Comparison of ENCODE assay signal across 8 mouse cellular contexts in genomic region chr5:34902811-34903385, GRCm38 (mm10). TPM values are rescaled to one million over a fixed set of nuclear protein-coding genes. Genes with fewer than 3 reads are reported as not detected.
DNase-seq lines count a peak whose midpoint lies in the region; ATAC-seq lines count a peak whose summit lies in the region.

No protein-coding gene starts in this region.

- peaks cover 84% of the 10 kb centered on the region for H3K36me3 ChIP-seq in hindbrain, embryonic 15.5 days
- H3K36me3 ChIP-seq in hindbrain, embryonic 11.5 days (ENCODE audit: control insufficient read depth, insufficient read depth, low read length): peaks cover 12% of the 10 kb centered on the region; the same call in 1 of the 2 replicates

- 67% methylated on average over 5 of the region's 5 CpGs for WGBS in hindbrain, embryonic 15.5 days
- 96% methylated on average over 5 of the region's 5 CpGs for WGBS in hindbrain, embryonic 11.5 days

- ATAC-seq in hindbrain, embryonic 15.5 days (ENCODE audit: low FRiP score, low read depth): peak; percentile 73; the same call in 1 of the 2 replicates
- no peak for ATAC-seq in hindbrain, embryonic 11.5 days (ENCODE audit: low FRiP score)

- H3K27me3 ChIP-seq in hindbrain, embryonic 15.5 days: no peaks in the 10 kb centered on the region
- H3K27me3 ChIP-seq in hindbrain, embryonic 11.5 days (ENCODE audit: control insufficient read depth, insufficient read depth, low read length): no peaks in the 10 kb centered on the region

- no peak for DNase-seq in hindbrain, embryonic 11.5 days (ENCODE audit: low spot score)
- peak; percentile 58 for DNase-seq in NIH3T3 (ENCODE audit: low read depth)
- peak; percentile 88 to 90 for DNase-seq in cerebellum, postnatal 10 days
- DNase-seq in layer of hippocampus, postnatal 10 days (ENCODE audit: low spot score in 2 of 2): peak; percentile 72 to 74
- peak; percentile 29 for DNase-seq in telencephalon, adult 2 months (ENCODE audit: low read depth, low spot score)
- no peak for DNase-seq in embryo, embryonic 10.5 days (ENCODE audit: low spot score)
- DNase-seq in spleen, adult 12 weeks (ENCODE audit: low spot score): no peak

- H3K27ac ChIP-seq in hindbrain, embryonic 15.5 days (replicated peaks): no peak overlapping the region
- H3K27ac ChIP-seq in hindbrain, embryonic 11.5 days (ENCODE audit: low read depth, low read length): no peak overlapping the region

- no peak overlapping the region for H3K9ac ChIP-seq in hindbrain, embryonic 15.5 days
- H3K9ac ChIP-seq in hindbrain, embryonic 11.5 days (ENCODE audit: low read depth, low read length): no peak overlapping the region

- 0 out of 2 replicates have a peak, but pooled peaks cover 4% of the 10 kb centered on the region for H3K4me1 ChIP-seq in hindbrain, embryonic 15.5 days (replicated peaks)
- no peaks in the 10 kb centered on the region for H3K4me1 ChIP-seq in hindbrain, embryonic 11.5 days (replicated peaks; ENCODE audit: control insufficient read depth, insufficient read depth, low read length)

- H3K4me3 ChIP-seq in hindbrain, embryonic 15.5 days: no peak overlapping the region
- no peak overlapping the region for H3K4me3 ChIP-seq in hindbrain, embryonic 11.5 days (ENCODE audit: low read depth, low read length)

- H3K9me3 ChIP-seq in hindbrain, embryonic 15.5 days: no peaks in the 10 kb centered on the region
- H3K9me3 ChIP-seq in hindbrain, embryonic 11.5 days (ENCODE audit: control insufficient read depth, low read length): no peaks in the 10 kb centered on the region

- H3K4me2 ChIP-seq in hindbrain, embryonic 15.5 days: no peak overlapping the region
- H3K4me2 ChIP-seq in hindbrain, embryonic 11.5 days (replicated peaks; ENCODE audit: low read depth, low read length): no peak overlapping the region

RNA-seq across cellular contexts. Expression of gene Msantd1, which starts 4.9 kb away (rescaled TPM):
- 4.4 and 5.2 TPM in 2 replicates for polyA plus RNA-seq in hindbrain, embryonic 15.5 days (2015; fragmentation: Nextera tagmentation; extraction: Ambion mirVana)
- polyA plus RNA-seq in hindbrain, embryonic 11.5 days (2014; fragmentation: Nextera tagmentation; extraction: Ambion mirVana): 1.7 and 2.7 TPM in 2 replicates
- total RNA-seq in layer of hippocampus, postnatal 10 days (2021): 10 to 100 TPM; 10.2 to 10.9 TPM

RNA-seq across cellular contexts. Expression of gene Rgs12, which starts 46.3 kb away (rescaled TPM):
- polyA plus RNA-seq in hindbrain, embryonic 15.5 days (2015; fragmentation: Nextera tagmentation; extraction: Ambion mirVana): 42.7 and 44.8 TPM in 2 replicates
- 37.1 and 41.4 TPM in 2 replicates for polyA plus RNA-seq in hindbrain, embryonic 11.5 days (2014; fragmentation: Nextera tagmentation; extraction: Ambion mirVana)
- total RNA-seq in layer of hippocampus, postnatal 10 days (2021): 10 to 100 TPM; 48.3 to 48.6 TPM

Comparison
In these comparisons a context has a peak if more than half of its experiments do, and no peak if none do; other contexts are left out.
1. DNase-seq: peak in NIH3T3 (single experiment), cerebellum, postnatal 10 days (2 of 2), layer of hippocampus, postnatal 10 days (2 of 2) and telencephalon, adult 2 months (single experiment); none in hindbrain, embryonic 11.5 days (single experiment), embryo, embryonic 10.5 days (single experiment) and spleen, adult 12 weeks (single experiment).